Mouse (Mus musculus) embryo, embryonic 11 days (tissue): ENCODE results near the gene Map3k12.
A peak's percentile ranks its signal among the peaks of the same experiment; 100 is the strongest.

Experiments used
- DNase-seq: peaks from one replicate; pipeline ENCODE4 v3.0.0-alpha.2; 2015

Gene Map3k12

GRCm38 (mm10) chr15:102458050-102458736 lies 58.7 kb downstream of the Map3k12 start:
- DNase-seq: no peak

GRCm38 (mm10) chr15:102455993-102456392 lies 60.9 kb downstream of the Map3k12 start:
- DNase-seq: peak; percentile 12

DNA sequence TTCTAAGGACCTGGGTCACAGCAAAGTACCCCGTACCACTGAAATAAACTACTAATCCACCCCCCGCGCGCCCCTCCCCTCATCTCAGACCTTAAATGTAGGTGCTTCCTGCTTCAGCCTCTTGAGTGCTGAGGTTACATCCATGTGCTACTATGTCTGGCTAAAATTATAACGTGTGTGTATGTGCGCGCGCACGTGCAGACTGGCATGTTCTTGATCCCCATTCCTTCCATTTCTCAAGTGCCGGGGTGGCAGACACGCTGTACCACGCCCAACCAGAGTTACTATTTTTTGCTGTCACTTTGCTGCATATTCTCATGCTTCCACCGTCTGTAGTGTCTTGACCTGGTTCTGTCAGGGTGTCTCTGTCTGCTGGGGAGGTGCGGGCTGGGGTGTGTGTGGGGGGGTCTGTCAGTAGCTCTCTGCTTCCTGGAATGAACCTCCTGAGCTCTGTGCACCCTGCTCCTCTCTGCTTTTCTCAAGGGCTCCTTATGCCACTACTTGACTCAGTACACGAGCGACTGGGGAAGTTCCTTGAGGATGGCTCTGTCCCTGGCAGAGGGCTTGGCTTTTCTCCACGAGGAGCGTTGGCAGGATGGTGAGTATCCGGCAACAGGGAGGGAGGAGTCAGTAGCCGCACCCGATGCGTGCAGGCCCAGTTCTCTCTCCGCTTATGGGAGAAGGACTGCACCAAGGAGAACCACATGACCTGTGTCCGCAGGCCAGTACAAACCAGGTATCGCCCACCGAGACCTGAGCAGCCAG lies 65.0 kb downstream of the Map3k12 start:
- no peak for DNase-seq

DNA sequence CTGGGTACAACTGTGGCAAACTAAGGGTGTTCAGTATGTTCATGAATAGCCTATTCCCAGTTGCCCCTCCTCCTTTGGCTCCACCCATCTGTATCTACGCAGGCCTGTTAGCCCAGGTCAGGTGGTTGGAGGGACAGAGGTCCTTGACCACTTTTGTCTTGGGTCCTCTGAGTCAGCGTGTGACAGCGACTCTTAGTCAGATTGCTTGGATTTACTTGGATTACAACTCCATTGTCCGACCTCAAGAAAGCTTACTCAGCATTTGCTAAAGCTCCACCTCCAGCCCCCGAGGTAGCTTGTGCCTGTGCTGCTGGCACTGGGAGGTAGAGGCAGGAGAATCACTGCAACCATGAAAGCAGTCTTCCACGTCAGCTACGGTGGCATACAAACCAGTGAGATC lies 65.9 kb downstream of the Map3k12 start:
- DNase-seq: no peak

GRCm38 (mm10) chr15:102449366-102449765 lies 67.5 kb downstream of the Map3k12 start:
- DNase-seq: no peak
